Mouse (Mus musculus) layer of hippocampus, adult 9-11 months (tissue): ENCODE measurements around the gene Sugp2.
"Not testable (repeated sequence)": the region's sequence is repeated elsewhere in the genome, so short reads cannot be mapped to it uniquely, and the experiment has no call there.

Source experiments
- DNase-seq: peaks from one replicate; pipeline ENCODE4 v3.0.0; 2022

Sugp2 gene

DNA sequence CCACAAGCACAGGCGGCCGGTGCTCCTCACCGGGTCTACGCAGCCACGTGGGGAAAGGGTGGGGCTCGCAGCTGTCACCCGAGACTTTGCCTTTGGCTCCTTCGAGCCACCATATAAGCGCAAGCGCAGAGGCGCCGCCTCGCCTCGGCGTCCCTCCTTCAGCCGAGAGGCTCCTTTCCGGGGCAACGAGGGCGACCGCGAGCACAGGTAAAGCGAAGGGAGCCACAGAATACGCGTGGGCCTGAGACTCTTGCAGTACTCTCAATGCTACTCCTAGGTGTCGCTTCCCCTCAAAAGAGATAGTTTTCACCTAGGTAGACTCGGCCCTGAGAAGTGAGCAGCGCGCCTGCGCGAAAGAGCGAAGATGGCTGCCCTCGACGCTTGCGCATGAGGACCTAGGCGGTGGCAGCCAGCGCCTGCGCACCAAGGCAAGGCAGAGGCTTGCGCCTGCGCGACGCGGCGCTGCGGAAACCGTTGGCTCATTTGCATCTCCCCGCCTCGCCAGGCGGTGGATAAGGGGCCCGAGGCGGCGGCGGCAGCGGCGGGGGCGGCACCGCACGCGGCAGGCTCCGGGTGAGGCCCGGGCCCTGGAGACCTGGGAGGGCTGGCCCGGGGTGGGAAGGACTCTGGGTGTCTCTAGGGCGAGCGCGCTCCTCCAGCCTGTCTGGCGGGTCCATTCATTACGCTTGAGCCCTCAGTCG, at the start of gene Sugp2, which contains the start of gene Armc6:
Gene Sugp2, plus strand, starts transcription at position 147 of the 701 bp plus-strand sequence.
Gene Armc6, minus strand, starts transcription at position 387 of the 701 bp plus-strand sequence.
- peak; percentile 97 for DNase-seq

DNA sequence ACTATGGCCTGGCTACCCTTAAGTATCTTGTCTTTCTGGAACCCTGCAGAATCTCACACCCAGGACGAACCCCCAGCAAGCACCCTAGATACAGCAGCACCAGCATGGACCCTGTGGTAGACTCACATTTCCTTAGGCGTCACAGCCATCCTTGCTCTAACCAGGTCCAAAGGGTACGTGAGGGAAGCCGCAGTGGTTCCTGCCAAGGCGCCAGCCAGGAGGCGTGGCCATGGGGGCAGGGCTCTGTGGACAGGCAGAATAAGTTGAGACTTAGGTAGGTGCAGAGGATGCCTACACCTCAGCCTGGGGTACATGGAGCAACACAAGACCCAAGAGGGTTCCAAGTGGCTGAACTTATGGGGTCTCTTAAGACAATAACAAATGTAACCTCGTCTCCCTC, 45.3 kb upstream of the Sugp2 start:
- no peak for DNase-seq

DNA sequence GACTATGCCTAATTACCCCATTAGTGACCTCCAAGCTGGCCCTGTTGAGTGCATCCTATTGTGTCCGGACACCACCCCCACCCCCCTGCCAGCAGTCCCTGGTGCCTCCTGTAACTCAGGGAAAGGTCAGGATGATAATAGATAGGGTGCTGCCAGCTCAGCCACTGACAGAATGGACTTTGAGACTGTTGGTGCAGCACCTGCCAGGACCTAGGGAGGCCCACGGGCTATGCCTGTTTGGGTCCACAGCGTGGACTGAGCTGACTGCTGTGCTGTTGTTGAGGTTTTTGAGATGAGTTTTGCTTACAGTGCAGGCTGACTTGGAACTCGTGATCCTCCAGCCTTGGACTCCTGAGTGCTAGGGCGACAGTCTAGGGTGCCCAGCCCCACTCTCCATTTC, 40.8 kb upstream of the Sugp2 start:
- DNase-seq: no peak

DNA sequence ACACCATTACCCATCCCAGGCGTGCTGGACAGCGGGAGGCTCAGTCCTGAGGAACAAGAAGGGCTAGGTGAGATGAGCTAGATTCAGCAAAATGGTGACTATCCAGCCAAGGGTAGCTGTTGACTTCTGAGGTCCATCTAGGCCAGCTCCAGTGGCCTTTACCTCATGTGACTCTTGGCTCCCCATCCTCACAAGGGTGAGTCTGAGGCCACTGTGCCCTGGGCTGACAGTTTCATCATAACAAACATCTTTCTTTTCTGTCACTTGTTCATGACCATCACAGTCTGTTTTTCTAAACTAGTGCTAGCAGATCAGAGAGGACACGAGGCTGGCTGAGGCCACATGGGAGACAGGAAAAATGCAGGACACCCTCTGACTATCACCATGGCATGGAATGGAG, 39.8 kb upstream of the Sugp2 start:
- no peak for DNase-seq

DNA sequence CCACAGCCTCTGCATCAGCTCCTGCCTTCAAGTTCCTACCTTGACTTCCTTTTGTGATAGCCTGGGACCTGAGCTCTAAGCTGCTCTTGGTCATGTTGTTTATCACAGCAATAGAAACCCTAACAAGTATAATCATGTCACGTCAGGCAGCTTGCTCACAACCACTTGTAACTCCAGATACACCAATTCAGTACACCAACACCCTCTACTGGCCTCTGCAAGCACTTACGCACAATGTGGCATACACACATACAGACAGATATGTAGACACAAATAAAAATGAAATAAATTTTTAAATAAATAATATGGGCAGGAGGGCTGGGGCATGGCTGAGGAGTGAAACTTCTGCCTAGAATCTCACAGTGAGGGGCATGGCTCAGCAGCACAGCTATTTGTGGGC, 38.3 kb upstream of the Sugp2 start:
- DNase-seq: no peak

DNA sequence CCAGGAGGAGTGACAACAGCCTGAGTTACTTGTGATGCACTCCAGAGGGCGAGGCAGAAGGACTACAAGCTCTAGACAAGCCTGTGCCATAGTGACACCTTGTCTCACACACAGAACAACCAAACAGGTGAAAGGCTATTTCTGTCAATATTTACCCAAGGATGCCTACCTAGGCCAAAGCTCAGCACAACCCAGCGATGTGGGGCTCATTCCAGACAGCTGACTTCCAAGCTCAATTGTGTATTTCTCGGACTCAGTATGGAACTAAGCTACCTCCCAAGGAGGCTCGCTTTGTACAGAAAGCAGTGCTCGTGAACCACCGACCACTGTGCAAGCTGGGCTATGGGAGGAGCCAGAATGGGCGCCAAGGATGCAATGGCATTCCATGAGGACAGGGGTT, 36.4 kb upstream of the Sugp2 start:
- no peak for DNase-seq

DNA sequence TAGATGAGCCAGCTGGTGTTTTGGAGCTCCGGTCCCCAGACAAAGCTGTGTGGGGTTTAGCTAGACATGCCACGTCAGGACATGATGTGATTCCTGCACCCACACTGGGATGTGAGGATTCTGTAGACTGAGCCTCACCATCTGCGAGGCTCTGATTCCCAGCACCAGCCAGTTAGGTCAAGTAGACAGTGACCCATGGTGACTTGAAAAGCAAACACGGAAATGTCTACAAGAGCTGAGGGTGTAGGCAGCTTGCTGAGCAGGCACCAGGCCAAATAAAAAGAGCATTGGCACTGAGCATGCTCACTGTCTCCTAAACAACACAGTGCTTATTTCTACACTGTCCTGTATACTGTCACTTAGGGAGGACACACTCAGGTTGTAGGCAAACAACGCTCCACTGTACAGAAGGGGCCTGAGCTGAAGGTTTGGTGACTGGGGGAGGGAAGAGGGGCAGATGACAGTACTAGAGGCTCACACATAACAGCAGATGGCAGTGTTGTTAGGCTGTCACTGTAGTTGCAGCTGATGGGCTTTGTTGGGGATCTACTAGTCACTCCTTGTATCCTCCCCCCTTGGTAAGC, 33.8 kb upstream of the Sugp2 start:
- DNase-seq: peak; percentile 78

DNA sequence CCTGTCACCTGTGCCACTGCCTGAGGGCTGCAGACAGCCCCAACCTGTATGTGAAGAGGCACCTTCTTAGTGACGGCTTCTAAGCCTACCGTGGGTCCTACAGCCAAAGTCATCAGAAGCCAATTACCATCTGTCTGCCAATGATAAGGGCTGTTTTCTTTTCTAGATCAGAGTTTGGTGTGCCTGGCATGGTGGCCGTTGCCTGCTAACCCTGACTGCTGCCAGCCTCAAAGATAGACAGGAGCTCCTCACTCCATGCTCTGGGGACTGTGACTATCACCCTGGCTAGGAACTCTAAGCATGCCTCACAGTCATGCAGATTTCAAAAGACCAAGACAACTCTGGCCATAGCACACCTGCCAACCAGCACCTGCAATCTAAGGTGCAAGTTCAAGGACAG, 32.6 kb upstream of the Sugp2 start:
- no peak for DNase-seq

DNA sequence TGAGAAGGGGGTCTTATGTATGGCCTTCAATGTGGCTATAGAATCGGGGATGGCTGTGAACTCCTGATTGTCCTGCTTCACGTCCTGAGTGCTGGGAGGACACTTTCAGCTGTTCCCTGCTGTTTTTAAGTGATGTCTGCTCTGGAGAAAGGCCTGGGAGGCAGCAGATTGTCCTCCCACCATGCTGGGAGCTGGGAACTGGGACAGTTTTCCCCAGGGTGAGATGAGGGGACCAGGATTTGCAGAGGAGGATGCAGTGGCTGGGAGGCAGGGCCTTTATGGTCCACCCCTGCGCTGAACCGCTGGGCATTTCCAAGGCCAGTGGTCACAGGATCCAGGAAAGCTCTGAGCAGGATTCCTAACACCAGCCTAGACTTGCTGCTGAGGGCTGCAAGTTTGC, 31.0 kb upstream of the Sugp2 start:
- DNase-seq: no peak

DNA sequence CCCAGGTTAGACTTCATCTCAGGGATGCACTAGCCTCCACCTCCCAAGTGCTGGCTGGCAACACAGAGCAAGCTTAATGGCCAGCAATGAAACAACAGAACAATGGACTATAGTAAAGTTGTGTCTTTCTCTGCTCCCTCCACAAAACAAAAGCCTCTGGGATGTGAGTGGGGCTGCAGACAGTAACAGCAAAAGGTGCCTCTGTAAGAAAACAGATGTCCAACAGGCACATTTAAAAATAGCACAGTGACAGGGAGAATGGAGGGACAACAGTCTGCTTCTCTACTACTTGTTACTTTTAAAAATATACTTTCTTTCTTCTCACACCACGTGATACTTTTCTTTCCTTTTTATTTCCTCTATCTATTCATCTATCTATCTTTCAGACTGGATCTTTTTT, 29.3 kb upstream of the Sugp2 start:
- no peak for DNase-seq

DNA sequence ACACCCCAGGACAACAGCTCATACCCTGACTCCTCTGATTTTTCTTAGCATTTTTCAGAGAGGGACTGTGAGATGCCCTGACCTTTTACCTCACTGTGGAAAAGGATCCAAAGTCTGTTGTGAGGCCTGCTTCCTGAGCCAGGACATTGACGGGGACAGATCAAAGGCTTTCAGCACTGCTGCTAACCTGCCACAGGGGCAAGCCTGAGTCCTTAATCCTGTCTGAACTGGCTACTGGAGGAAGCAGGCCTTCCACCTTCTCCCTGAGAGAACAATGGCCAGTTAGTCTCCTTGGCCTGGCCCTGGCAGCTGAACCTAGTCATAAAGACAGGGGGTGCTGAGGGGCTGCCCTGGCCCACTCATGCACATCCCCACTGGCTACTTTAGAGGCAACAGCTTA, 25.9 kb upstream of the Sugp2 start:
- no peak for DNase-seq

DNA sequence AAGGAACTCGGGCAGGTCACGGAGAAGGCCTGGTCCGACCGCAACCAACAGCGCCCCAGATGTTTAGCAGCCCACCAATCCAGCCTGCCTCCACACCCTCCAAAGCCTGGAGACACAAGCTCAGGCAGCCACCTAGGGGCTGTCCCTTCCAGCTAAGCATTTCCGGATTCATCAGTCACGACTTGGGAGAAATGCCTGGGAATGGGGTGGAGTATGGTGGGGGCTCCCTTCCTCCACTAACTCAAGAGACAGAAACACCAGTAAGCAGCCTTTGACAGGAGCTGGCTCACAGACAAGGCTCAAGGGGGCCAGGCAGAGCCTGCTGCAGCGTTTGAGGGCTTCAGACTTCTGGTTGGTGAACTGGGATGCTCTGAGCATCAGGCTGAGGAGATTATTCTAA, 23.5 kb upstream of the Sugp2 start:
- no peak for DNase-seq

DNA sequence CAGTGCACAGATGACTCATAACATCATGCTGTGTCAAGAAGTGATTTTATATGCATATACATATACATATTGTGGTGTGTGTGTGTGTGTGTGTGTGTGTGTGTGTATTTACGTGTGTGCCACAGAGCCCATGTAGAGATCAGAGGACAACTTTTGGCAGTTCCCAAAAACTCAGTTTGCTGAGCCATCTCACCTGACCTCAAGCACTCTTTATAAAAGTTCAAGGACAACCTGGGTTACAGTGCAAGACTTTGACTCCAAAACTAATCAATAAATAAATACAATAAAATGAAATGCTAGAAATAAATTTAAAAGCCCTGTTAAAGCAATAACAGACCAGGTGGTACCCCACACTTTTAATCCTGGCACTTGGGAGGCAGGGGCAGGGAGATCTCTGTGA, 22.8 kb upstream of the Sugp2 start:
- no peak for DNase-seq

DNA sequence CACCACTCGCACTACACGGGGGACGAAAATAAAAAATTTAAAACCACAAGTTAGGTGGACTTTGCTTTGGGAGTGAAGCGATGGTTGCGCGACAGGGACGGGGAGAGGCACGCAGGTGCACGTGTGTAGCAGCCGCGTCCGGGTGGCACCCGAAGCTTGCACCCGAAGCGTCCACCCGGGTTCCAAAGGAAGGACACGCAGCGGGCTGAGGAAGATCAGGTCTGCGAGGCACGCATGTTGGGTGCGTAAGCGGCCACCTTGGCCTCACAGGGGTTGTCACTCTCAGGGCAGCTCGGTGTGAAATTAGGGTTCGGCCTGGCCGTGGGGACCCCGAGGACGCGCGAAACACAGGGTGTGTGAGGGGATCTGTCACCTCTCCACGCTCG, 22.3 kb upstream of the Sugp2 start:
- DNase-seq: peak; percentile 38

DNA sequence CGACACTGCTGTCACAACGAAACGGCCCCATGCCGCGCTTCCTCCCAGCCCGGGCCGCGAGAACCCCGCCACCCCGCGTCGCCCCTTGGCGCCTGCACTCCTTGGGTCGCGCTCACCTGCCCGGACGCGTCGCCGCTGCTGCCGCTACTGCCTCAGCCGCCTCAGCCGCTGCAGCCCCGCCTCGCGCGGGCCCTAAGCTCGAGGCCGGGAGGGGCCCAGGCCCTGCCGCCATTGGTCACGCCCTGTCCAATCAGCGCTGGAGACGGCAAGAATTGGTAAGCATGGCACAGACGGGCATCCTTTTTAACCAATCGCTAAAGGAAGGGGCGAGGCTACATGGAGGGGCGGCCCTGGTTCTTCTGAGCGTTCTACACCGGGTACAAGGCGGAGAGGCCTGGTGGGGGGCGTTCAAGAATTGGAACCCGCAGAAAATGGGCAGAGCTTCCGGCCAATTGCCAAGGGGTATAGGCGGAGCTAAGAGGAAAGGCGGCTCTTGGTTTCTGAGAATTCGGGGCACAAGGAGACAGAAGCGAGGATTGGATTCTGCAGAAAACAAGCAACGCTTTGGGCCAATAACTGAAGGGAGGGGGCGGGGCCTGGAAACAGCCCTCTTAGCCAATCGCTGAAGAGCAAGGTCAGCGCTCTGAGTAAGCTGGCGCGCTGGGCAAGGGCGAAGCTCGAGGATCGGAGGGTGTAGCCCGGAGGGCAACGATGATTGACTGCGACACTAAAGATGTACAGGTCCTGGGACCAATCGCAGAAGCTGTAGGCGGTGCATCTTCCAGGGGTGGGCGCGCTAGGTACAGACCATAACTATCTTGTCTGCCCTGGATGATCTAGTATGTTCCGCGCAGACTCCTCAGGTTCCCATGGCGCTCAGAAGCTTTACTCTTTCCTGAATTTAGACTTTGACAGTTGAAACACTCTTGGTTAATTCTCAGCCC, 21.6 kb upstream of the Sugp2 start, which contains the start of gene Slc25a42:
Gene Slc25a42, minus strand, starts transcription at position 194 of the 944 bp plus-strand sequence.
- DNase-seq: peak; percentile 100

DNA sequence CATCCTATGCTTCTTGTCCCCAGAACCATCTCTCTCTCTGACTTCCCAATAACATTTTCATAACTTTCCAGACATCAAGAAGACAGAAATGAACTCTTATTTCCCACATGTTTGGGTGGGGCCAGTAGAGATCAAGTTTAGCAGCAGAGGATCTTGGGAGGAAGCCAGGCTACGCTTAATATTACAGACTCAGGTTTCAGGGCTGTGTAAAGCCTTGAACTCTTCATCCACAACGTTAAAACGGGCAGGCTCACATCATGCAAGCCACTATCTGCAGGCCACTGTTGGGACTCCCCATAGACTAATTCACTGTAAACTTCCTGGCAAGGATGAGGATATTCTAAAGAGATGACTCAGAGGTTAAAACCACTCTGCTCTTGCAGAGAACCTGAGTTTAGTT, 19.6 kb upstream of the Sugp2 start:
- DNase-seq: no peak

DNA sequence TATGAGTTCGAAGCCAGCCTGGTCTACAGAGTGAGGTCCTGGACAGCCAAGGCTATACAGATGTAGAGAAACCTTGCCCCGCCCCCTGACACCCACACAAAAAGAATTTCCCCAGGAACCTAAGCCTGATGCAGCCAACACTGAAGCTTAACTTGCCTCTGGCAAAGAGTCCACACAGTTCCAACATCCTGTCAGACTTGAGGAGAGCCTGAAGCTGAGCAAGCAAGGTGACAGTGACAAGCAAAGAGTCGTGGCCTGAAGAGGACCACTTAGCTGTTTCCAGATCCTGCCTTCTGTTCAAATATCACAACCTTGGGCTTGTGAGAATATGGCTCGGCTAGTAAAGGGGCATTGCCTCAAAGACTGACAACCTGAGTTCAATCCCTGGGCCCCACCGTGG, 18.9 kb upstream of the Sugp2 start:
- no peak for DNase-seq

DNA sequence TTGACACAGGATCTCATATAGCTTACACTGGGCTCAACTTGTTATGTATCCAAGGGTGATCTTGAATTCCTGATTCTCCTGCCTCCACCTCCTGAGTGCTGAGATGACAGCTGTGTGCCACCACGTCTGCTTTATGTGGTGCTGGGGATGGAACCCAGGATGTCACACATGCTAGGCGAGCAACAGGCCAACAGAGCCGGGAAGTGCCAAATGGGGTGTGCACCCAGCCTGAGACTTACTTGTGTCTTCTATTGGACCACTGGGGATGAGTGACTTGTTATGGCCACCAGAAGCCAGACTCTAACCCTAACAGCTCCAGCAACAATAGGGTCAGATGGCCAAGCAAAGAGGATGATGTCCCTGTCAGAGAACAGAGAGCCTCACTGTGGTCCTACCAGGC, 17.9 kb upstream of the Sugp2 start:
- DNase-seq: not testable (repeated sequence)

DNA sequence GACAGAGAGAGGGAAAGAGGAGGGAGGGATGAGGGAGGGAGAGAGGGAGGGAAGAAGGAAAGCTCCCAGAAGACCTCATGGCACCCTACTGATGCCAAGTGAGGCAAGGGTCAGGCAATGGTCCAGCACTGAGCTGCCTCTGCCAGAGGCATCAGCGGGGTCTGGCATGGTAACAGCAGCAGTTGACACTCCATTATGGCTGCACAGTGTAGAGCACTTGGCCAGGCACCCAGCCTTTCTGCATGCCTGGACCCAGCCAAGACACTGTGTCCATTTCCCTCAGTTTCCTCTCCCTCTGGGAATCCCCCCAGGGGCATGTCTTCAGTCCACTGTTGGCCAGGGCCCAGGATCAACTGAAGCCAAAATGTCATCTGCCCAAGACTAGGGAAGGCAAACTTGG, 17.5 kb upstream of the Sugp2 start:
- peak; percentile 90 for DNase-seq

DNA sequence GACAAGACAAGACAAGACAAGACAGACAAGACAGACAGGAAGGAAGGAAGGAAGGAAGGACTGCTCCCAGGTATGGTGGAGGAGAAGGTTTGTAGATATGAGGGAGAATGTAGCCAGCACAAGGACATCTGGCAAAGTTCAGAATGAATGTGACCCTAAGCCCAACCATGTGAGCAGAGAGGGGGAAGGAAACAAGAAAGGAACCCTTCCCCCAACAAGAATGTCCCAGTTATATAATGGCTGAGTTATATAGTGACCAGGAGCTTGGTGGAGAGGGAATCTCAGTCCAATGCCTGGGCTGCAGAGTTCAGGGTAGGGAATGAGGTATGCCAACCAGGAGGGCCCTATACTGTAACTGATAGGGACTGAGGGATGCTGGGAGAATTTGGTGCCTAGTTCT, 16.6 kb upstream of the Sugp2 start:
- DNase-seq: no peak

DNA sequence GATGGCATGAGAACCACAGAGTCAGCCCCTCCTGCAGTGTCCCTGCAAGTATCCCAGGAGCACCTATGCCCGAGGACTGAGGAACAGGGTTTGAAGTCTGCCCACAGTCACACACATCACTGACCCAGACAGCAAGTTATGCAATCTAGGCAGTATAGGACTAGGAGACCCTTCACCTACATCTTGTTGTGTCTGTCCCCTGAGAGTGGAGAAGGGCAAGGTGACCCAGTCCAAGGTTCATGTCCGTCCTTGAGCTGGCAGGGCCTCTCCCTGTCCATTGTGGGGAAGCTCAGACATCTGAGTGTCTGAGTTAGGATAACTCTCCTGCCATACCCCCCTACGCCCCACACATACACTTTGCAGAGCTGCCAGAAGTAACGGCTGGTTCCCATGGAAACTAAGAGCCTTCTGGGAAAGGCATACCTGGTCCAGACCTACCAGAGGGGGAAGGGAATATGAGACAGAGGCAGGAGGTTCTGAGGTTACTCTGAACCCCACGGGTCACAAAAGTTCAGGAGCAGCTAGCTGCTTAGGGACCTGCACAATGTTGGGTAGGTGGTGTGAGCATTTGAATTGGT, 14.8 kb upstream of the Sugp2 start:
- DNase-seq: no peak

DNA sequence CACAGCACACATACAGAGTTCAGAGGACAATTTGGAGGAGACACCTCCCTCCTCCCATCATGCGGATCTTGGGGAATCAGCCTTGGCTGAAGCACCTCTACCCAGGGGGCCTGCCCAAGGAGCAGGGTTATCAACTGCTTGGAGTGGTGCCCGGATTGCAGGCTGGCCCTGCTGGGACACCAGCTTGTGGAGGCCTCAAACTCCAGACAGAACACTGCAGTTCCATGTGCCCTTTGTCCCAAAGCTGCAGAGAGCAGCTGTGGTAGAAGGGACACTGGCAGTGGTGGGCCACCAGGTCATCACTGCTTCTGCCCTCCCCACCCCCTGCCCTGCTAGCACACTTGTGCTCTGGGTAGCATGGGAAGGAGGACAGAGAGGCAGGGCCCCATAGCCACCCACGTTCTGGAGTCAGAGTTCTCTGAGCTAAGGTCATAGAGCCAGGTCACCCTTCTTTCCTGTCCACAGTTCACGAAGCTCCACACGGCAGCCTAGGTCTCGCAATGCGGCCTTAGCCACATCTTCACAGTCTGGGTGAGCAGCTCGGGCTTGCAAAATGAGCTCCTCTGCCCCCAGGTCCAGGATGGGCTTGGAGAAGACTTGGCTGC, 13.7 kb upstream of the Sugp2 start:
- no peak for DNase-seq

DNA sequence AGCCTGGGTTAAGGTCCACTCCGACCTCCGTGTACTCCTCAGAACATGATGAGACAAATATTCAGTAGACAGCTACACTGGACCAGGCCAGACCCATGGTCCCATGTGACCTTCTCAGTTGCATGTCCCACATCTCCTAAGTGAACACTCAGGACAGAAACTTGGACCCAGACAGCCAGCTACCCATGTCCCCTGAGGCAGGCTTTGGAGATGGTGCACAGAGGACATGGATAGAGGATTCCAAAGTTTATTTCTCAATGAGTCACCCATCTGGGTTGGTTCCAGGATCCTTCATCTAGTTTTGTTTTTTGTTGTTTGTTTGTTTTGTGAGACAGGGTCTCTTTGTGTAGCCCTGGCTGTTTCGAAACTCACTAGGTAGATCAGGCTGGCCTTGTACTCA, 13.1 kb upstream of the Sugp2 start:
- DNase-seq: no peak
